Mouse (Mus musculus): ENCODE measurements around the gene Gm5039. TPM values are rescaled to one million over a fixed set of nuclear protein-coding genes. Genes with fewer than 3 reads are reported as not detected.
"Not testable (repeated sequence)": the region's sequence is repeated elsewhere in the genome, so short reads cannot be mapped to it uniquely, and the experiment has no call there.

Gene Gm5039
- polyA plus RNA-seq, 1 experiment: 0.95 TPM

DNA sequence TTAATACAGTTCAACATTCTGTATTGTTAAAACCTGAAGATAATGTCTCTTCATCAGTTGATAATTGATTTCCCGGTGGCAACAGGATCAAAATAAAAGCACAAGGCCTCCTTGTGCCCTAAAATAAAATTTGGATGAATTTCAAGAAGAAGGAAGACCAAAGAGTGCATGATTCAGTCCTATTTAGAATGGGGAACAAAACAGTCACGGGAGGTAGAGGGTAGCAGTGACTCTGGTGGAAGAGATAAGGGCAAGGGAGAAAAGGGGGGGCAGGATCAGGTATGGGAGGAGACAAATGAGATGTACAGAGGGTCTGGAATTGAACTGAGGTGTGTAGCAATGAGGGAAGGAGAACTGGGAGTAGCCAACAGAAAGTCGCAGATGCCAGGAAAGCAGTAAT, 9.3 kb downstream of the Gm5039 start:
- no peak overlapping the region for H3K4me3 ChIP-seq

DNA sequence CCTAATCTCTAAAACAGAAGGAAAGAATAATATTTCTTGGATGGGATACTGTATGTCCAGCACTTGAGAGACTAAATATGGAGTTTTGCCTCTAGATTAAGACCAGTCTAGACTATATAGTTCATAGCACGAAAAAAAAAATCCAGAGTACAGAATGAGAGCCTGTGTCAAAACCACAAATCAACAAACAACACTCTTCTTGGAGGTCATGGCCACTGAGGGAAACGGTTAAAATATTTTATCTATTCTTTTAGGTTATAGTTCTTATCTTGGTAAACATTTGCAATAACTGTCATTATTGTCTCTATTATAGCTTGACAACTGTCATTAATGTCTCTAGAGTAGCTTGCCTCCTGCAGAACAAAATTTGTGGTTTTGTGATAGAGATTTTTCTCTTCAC, 26.7 kb downstream of the Gm5039 start:
- not testable (repeated sequence) for H3K4me2 ChIP-seq (ENCODE audit: low read depth); H3K36me3 ChIP-seq (ENCODE audit: control insufficient read depth, insufficient read depth); H3K79me2 ChIP-seq (ENCODE audit: control insufficient read depth, insufficient read depth); H3K4me3 ChIP-seq; H3K27me3 ChIP-seq (ENCODE audit: control insufficient read depth, insufficient read depth, insufficient read length); H3ac ChIP-seq (ENCODE audit: control insufficient read depth, insufficient read length)

More for the DNA sequence above, 9.3 kb downstream of the Gm5039 start:
- no peak for TF ChIP-seq TCF3 (IDR thresholded peaks at IDR 0.05; ENCODE audit: insufficient read length, low read depth)
- TF ChIP-seq TCF12 (IDR thresholded peaks at IDR 0.05; ENCODE audit: insufficient read depth, poor library complexity, severe bottlenecking): no peak
- no peak for TF ChIP-seq USF1 (IDR thresholded peaks at IDR 0.05; ENCODE audit: low read depth)
- TF ChIP-seq POLR2AphosphoS2 (IDR thresholded peaks at IDR 0.05; ENCODE audit: insufficient read length, low read depth): no peak
- TF ChIP-seq MYOD1 (IDR thresholded peaks at IDR 0.05; ENCODE audit: control insufficient read depth in 1 of 3, insufficient read length in 2 of 3, low read depth in 2 of 3): no peak
- no peak for TF ChIP-seq CEBPB (IDR thresholded peaks at IDR 0.05; ENCODE audit: insufficient read depth, poor library complexity, severe bottlenecking)
- no peak for TF ChIP-seq POLR2A (IDR thresholded peaks at IDR 0.05; ENCODE audit: insufficient read length, low read depth)
- TF ChIP-seq E2F4 (IDR thresholded peaks at IDR 0.05; ENCODE audit: insufficient read depth): no peak
- no peak for TF ChIP-seq REST (IDR thresholded peaks at IDR 0.05; ENCODE audit: insufficient read depth, insufficient read length)
- TF ChIP-seq MAX (IDR thresholded peaks at IDR 0.05; ENCODE audit: low read depth): no peak
- TF ChIP-seq MYOG (IDR thresholded peaks at IDR 0.05; ENCODE audit: control insufficient read depth in 1 of 3, insufficient read depth in 1 of 3, insufficient read length in 2 of 3, low read depth in 2 of 3): no peak
- TF ChIP-seq SRF (IDR thresholded peaks at IDR 0.05; ENCODE audit: control insufficient read depth, insufficient read length, low read depth): no peak
- Histone ChIP-seq H3K79me2 (ENCODE audit: control insufficient read depth, insufficient read depth) (no peaks in the 10 kb centered on the region), H3ac (ENCODE audit: control insufficient read depth, insufficient read length) (no peak overlapping the region), H3K27me3 (ENCODE audit: control insufficient read depth, insufficient read depth, insufficient read length) (no peaks in the 10 kb centered on the region), H3K36me3 (ENCODE audit: control insufficient read depth, insufficient read depth) (no peaks in the 10 kb centered on the region), H3K4me2 (ENCODE audit: low read depth) (no peak overlapping the region)

DNA sequence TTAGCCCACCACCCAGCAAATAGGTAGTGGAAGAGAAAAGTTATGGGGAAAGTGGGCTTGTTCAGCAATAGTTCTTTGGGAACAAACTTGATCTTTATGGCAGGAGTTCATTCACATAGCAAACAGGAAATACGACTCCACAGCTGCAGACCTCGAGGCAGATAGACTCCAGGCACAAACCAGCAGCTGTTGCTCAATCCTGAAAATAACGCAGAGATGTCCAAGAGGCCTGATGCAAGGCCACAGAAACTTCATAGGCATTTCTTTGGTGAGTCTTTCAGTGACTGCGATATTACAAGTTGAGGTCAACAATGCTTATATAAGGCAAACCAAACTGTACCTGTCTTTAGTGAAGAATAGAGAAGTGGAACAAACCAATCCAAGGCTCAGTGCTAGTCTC, 30.7 kb downstream of the Gm5039 start:
- not testable (repeated sequence) for H3K79me2 ChIP-seq (ENCODE audit: control insufficient read depth, insufficient read depth); H3ac ChIP-seq (ENCODE audit: control insufficient read depth, insufficient read length)
- TF ChIP-seq MYOG (IDR thresholded peaks at IDR 0.05; ENCODE audit: control insufficient read depth in 1 of 3, insufficient read depth in 1 of 3, insufficient read length in 2 of 3, low read depth in 2 of 3): peak in 2 of 3 experiments; percentile 48 to 83
- TF ChIP-seq MYOD1 (IDR thresholded peaks at IDR 0.05; ENCODE audit: control insufficient read depth in 1 of 3, insufficient read length in 2 of 3, low read depth in 2 of 3): peak; percentile 63 to 71 (median 68)
- TF ChIP-seq CEBPB (IDR thresholded peaks at IDR 0.05; ENCODE audit: insufficient read depth, poor library complexity, severe bottlenecking): peak; percentile 98
- TF ChIP-seq TCF12 (IDR thresholded peaks at IDR 0.05; ENCODE audit: insufficient read depth, poor library complexity, severe bottlenecking): peak; percentile 69

DNA sequence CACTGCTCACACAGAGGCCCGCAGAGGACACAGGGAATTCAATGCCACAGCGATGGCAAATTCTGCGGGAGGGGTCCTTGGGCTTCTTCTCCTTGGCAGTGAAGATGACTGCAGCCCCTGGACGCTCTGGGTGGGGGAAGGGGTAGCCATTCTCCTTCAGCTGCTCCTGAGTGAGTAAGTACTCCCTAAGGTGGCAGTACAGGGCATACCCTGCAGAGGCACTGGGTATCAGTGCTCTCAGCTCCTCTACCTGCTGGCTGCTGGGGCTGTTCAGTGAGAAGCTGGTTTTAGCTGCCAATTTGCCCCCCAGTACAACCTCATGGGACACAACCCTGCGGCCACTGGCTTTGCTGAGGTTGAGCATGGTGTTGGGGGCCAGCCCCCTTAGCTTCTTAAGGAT, 38.6 kb downstream of the Gm5039 start:
- H3K4me2 ChIP-seq (ENCODE audit: low read depth): not testable (repeated sequence)

More for the DNA sequence above, 30.7 kb downstream of the Gm5039 start:
- not testable (repeated sequence) for H3K4me3 ChIP-seq; H3K36me3 ChIP-seq (ENCODE audit: control insufficient read depth, insufficient read depth); H3K4me2 ChIP-seq (ENCODE audit: low read depth); H3K27me3 ChIP-seq (ENCODE audit: control insufficient read depth, insufficient read depth, insufficient read length)

DNA sequence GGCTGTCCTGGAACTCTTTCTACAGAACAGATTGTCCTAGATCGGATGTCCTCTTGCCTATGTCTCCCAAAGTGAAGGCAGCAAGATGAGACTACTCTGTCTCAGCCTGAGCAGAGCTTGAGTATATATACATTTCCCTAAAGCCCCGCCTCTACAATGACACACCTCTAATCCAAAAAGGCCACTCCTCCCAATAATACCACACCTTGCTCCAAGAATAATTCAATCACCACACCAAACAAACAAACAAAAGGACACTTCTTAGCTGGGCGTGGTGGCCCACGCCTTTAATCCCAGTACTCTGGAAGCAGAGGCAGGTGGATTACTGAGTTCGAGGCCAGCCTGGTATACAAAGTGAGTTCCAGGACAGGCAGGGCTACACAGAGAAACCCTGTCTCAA, 49.4 kb downstream of the Gm5039 start, which contains the start of gene Gm5662:
TSS of gene Gm5662 (minus strand) at position 101 of the 400 bp plus-strand sequence.
- not testable (repeated sequence) for H3K79me2 ChIP-seq (ENCODE audit: control insufficient read depth, insufficient read depth); H3K4me3 ChIP-seq; H3ac ChIP-seq (ENCODE audit: control insufficient read depth, insufficient read length); H3K4me2 ChIP-seq (ENCODE audit: low read depth); H3K27me3 ChIP-seq (ENCODE audit: control insufficient read depth, insufficient read depth, insufficient read length); H3K36me3 ChIP-seq (ENCODE audit: control insufficient read depth, insufficient read depth)

More for the DNA sequence above, 38.6 kb downstream of the Gm5039 start:
- H3ac ChIP-seq (ENCODE audit: control insufficient read depth, insufficient read length); H3K36me3 ChIP-seq (ENCODE audit: control insufficient read depth, insufficient read depth); H3K79me2 ChIP-seq (ENCODE audit: control insufficient read depth, insufficient read depth); H3K27me3 ChIP-seq (ENCODE audit: control insufficient read depth, insufficient read depth, insufficient read length); H3K4me3 ChIP-seq: not testable (repeated sequence)

Other genes with a start within 250 kb of the Gm5039 start
- gene Gm16368, start 240.3 kb downstream of the Gm5039 start, polyA plus RNA-seq (2012; fragmentation: generic; extraction: Trizol): not detected
- gene Gm10436, start 141.9 kb downstream of the Gm5039 start, polyA plus RNA-seq (2012; fragmentation: generic; extraction: Trizol): 0.14 TPM
- gene Gm8332, start 73.9 kb downstream of the Gm5039 start, polyA plus RNA-seq (2012; fragmentation: generic; extraction: Trizol): 4.4 TPM
- gene Gm5662, start 49.5 kb downstream of the Gm5039 start, polyA plus RNA-seq (2012; fragmentation: generic; extraction: Trizol): 1.2 TPM
- gene Adck1, start 36.5 kb upstream of the Gm5039 start, polyA plus RNA-seq (2012; fragmentation: generic; extraction: Trizol): 31.3 TPM

Data from myocyte (in vitro differentiated cells).